Mouse (Mus musculus) adrenal gland, adult 8-10 months (tissue): ENCODE results near the gene Cox14. TPM values are rescaled to one million over a fixed set of nuclear protein-coding genes. Genes with fewer than 3 reads are reported as not detected.
"Not testable (repeated sequence)": the region's sequence is repeated elsewhere in the genome, so short reads cannot be mapped to it uniquely, and the experiment has no call there.

Experiments used
- DNase-seq: peaks from one replicate; pipeline ENCODE4 v3.0.0; 2022
- total RNA-seq, 4 experiments: library from RNA; stranded (reverse); gene quantifications; 2 replicates each; pipeline ENCODE4 v1.2.4; 2022

The Cox14 gene
- 100 to 1,000 TPM; 200 to 304 (median 253) TPM for total RNA-seq

DNA sequence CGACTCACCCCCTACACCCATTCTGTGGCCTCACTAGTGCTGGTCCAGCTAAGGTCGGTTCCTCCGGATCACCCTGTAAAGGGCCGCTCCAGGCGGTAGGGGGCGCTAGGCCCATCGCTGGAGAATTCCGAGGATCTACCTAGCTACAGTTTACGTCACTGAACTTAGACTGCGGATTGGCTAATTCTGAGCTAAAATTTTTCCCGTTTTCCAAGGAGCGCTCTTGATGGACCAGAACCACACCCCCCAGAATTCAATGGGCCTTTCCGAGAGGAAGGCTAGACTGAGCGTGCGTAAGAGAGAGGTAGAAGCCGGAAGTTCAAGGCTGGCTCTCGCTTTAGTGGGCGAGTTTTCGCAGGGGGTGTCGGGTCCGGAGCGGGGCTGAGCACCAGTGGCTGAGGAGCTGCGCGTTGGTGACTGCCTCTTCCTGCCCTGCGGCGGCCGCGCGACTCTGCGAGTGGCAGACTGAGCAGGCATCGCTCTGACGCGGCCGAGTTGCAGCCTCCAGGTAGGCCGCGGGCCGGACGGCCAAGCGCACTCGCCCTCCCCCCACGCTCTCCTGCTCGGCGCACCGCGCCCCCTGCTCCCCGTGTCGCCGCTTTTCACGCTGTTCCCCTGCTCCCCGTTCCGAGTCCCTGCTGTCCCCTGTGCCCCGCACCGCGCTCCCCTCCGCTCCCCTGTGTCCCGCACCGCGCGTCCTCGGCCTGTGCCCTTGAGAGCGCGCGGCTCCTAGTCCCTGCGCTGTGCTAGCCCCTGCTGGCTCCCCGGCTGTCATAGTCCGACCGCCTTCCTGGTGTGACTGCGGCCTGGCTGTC is at the start of gene Cox14:
Gene Cox14, plus strand, starts transcription at position 278 of the 815 bp plus-strand sequence.
- DNase-seq = peak; percentile 96

GRCm38 (mm10) chr15:99677089-99677488 is 48.3 kb upstream of the Cox14 start:
- no peak for DNase-seq

DNA sequence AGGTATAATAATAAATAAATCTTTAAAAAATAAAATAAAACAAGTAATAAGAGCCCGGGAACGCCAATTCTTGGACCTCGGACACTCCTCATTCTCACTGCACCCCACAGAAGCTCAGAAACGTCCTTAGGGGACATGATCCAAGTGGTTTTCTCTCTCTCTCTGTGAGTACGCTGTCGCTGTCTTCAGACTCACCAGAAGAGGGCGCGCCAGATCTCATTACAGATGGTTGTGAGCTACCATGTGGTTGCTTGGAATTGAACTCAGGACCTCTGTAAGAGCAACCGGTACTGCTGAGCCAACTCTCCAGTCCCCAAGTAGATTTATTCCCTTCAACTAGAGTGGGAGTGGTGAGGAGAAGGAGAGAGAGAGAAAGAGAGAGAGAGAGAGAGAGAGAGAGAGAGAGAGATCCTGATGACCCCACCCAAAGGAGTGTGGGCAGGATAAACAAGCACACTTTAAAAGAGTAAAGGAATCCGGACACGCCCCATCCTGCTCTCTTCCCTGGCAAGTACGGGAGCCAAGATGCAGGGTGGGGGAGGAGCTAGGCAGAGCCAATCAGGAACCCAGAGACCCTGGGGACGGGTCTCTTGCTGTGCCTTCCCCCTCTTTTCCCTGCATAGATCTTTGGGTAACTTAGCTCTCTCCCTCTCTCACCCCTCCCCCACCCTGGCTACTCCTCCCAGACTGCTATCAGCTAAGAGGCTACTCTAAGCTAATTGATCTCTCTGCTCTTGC is 47.2 kb upstream of the Cox14 start:
- no peak for DNase-seq

DNA sequence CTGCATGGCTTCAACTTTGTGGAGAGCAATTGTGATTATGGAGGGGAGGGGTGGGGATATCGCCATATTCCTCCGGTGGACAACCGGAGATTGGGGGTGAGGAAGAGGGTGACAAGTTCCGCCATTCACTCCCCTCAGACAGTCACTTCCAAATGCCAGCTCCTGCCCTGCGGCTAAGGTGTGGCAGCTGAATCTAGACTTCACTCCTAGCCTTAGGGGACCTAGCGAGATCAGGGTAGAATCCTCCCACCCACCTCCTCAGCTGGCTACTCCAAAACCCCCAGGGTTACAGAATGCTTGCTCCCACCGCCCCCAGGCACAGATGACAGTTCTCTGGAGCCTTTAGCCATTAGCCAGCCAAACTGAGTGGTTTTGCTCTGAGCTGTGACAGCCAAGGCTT is 46.4 kb upstream of the Cox14 start:
- no peak for DNase-seq

GRCm38 (mm10) chr15:99682880-99683279 is 42.5 kb upstream of the Cox14 start:
- DNase-seq = no peak

DNA sequence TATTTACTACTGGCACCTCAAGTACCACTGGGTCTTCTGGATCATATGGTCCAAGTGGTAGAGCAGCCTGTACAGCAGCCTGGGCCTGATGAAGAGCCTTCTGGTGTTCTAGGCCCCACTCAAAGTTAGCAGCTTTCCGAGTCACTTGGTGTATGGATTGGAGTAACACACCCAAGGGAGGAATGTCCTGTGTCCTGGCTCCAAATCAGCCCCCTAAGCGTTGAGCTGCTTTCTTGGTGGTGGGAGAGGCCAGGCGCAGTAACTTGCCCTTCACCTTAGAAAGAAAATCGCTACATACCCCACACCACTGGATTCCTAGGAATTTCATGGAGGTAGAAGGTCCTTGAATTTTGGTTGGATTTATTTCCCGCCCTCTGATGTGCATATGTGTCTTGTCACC is 41.3 kb upstream of the Cox14 start:
- DNase-seq = no peak

GRCm38 (mm10) chr15:99688712-99689111 is 36.7 kb upstream of the Cox14 start:
- DNase-seq = no peak

GRCm38 (mm10) chr15:99690924-99691323 is 34.5 kb upstream of the Cox14 start:
- no peak for DNase-seq

- no peak for DNase-seq
Measured at GRCm38 (mm10) chr15:99691976-99692375, 33.4 kb upstream of the Cox14 start.

GRCm38 (mm10) chr15:99697309-99697708 is 28.1 kb upstream of the Cox14 start:
- DNase-seq = no peak

DNA sequence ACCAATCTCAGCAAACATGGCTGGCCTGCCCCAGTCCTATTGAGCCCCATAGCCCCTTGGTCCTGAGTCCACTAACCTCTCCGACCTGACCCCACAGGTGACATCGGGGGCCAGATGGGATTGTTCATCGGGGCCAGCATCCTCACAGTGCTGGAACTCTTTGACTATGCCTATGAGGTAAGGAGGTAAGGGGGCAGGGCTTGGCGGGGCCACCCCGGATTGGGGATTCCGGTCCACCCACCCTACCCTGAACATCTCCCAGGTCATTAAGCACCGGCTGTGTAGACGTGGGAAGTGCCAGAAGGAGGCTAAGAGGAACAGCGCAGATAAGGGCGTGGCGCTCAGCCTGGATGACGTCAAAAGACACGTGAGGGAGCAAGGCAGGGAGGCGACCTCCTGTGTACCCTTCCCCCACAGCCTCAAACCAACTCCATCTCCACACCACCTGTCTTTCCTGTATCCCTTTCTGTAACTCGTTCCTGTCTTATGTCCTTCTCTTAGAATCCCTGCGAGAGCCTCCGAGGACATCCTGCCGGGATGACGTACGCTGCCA is 26.8 kb upstream of the Cox14 start:
- DNase-seq = no peak

DNA sequence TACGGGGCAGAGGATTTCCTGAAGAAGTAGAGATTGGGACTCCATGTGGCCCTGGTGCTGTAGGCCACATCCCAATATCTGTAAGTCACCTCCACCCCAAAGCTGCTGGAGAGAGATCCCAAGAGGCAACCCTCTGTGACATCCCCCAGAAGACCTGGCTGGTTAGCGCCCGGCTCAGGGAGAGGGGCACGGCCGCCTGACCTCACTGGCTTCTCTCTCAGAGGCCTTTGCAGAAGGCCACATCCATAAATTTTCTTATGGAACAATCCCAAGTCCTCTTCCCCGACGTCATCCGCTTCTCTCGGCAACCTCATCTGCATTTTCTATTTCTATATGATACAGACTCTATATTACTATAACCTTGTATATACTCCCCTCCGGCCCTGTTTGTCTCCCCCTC is 25.7 kb upstream of the Cox14 start:
- DNase-seq = no peak

- DNase-seq = no peak
Measured at GRCm38 (mm10) chr15:99700219-99701106, 25.0 kb upstream of the Cox14 start.

DNA sequence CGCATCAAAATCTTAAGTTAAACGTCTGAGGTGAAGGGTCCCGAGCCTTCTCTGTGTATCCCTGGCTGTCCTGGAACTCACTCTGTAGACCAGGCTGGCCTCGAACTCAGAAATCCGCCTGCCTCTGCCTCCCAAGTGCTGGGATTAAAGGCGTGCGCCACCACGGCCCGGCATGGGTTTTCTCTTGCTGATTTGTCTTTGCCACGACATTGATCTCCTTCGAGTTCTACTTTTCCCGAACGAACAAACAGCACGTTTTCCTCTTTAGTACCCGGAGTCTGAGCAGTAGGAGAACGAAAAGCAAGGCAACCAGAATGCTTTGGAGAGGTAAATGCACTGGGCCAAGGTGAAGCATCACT is 23.8 kb upstream of the Cox14 start:
- not testable (repeated sequence) for DNase-seq

GRCm38 (mm10) chr15:99701999-99702900 is 23.2 kb upstream of the Cox14 start, which contains the start of gene Smarcd1:
TSS of gene Smarcd1 (plus strand) at chr15:99702129.
- DNase-seq = peak; percentile 86

- no peak for DNase-seq
Measured at GRCm38 (mm10) chr15:99703104-99703503, 22.3 kb upstream of the Cox14 start.

GRCm38 (mm10) chr15:99703676-99704040 is 21.8 kb upstream of the Cox14 start:
- peak; percentile 60 for DNase-seq

GRCm38 (mm10) chr15:99704041-99704681 is 21.3 kb upstream of the Cox14 start:
- DNase-seq = peak; percentile 70

DNA sequence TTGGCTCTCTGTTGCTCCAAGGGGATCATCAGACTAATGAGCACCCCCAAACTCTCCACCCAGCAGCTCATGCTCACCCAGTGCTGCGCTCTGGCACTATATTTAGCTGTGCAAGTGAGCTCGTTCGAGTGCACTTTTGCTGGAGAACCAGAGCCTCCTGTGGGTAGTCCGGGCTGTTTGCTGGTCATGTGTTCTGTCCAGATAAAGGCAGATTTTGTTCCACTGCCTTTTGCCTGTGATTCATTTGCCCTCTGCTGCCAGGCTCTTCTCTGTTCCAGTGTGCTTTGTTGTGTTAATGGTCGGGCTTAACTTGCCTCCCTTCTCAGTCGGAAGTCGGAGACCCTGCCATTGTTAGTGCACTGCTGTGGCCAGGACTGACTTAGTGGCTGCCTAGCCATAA is 20.5 kb upstream of the Cox14 start:
- DNase-seq = no peak

DNA sequence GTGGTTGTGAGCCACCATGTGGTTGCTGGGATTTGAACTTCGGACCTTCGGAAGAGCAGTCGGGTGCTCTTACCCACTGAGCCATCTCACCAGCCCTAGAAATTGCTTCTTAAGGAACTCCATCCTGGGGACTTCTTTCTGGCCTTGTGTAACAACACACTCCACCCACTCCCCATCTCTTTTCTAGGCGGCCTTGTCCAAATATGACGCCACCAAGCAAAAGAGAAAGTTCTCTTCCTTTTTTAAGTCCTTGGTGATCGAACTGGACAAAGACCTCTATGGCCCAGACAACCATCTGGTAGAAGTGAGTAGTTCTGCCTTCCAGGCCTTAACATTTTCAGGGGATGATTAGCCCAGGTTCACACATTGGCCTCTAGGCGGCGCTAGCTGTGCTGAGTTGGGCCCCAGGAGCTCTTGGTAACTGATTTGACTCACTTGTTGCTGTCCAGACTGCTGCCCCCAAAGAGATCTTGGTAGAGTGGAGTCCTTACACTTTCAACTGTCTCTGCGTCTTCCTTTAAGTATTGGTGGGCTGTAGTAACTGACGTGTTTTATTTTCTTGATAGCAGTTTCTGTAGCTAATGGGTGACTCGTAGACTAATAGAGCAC is 19.9 kb upstream of the Cox14 start, which contains the start of gene Gm17349:
Gene Gm17349, minus strand, starts transcription at position 51 of the 609 bp plus-strand sequence.
- DNase-seq = peak; percentile 62
